Comparison of ENCODE assay signal across 8 mouse cellular contexts in genomic region chr10:116986264-116987082, GRCm38 (mm10). TPM values are rescaled to one million over a fixed set of nuclear protein-coding genes. Genes with fewer than 3 reads are reported as not detected.
A peak's percentile ranks its signal among the peaks of the same experiment; 100 is the strongest.
DNase-seq lines count a peak whose midpoint lies in the region; ATAC-seq lines count a peak whose summit lies in the region.
"Had no signal": no experiment of that assay in that cellular context is flagged by ENCODE, and none has a peak within 500 bp of the region (broad histone marks: within the 10 kb centered on the region; RNA-seq: fewer than 3 reads in every experiment).

TSS of gene Best3 (plus strand) at chr10:116986314.

- WGBS in hindbrain, embryonic 11.5 days, result 54% methylated on average over 21 of the region's 21 CpGs
- WGBS in hindbrain, embryonic 10.5 days, result 55% methylated on average over 21 of the region's 21 CpGs
- 38% methylated on average over 21 of the region's 21 CpGs for WGBS in embryonic facial prominence, embryonic 14.5 days
- WGBS in hindbrain, embryonic 12.5 days, result 46% methylated on average over 21 of the region's 21 CpGs
- 18% methylated on average over 21 of the region's 21 CpGs for WGBS in midbrain, embryonic 16.5 days

- intact Hi-C loops in left cerebral cortex, postnatal 25 days (cut with DNase I), result no loop called here

- DNase-seq in hindbrain, embryonic 11.5 days (ENCODE audit: low spot score), result peak; percentile 15
- DNase-seq in hindbrain, embryonic 10.5 days (ENCODE audit: low spot score), result no peak
- peak; percentile 45 for DNase-seq in embryonic facial prominence, embryonic 14.5 days (ENCODE audit: low spot score)
- DNase-seq in left cerebral cortex, postnatal 25 days (ENCODE audit: low spot score in 2 of 2), result no peak
- no peak for DNase-seq in thymus, postnatal 4 days
- DNase-seq: right cerebral cortex, adult 18-20 months had no signal

- ATAC-seq in hindbrain, embryonic 11.5 days (ENCODE audit: low FRiP score), result no peak
- no peak for ATAC-seq in embryonic facial prominence, embryonic 14.5 days (ENCODE audit: low read depth)
- ATAC-seq in hindbrain, embryonic 12.5 days (ENCODE audit: low FRiP score), result no peak
- peak; percentile 49; the same call in 1 of the 2 replicates for ATAC-seq in midbrain, embryonic 16.5 days

- H3K4me1 ChIP-seq in hindbrain, embryonic 11.5 days (replicated peaks; ENCODE audit: control insufficient read depth, insufficient read depth, low read length), result peaks cover 3% of the 10 kb centered on the region; the same call in 1 of the 2 replicates
- H3K4me1 ChIP-seq in hindbrain, embryonic 10.5 days (replicated peaks), result peaks cover 18% of the 10 kb centered on the region
- no peaks in the 10 kb centered on the region for H3K4me1 ChIP-seq in embryonic facial prominence, embryonic 14.5 days (ENCODE audit: control insufficient read depth, insufficient read depth, low read length)
- H3K4me1 ChIP-seq in hindbrain, embryonic 12.5 days, result peaks cover 10% of the 10 kb centered on the region
- peaks cover 14% of the 10 kb centered on the region for H3K4me1 ChIP-seq in midbrain, embryonic 16.5 days (ENCODE audit: control insufficient read depth, insufficient read depth, low read length)

- H3K9ac ChIP-seq in hindbrain, embryonic 11.5 days (ENCODE audit: low read depth, low read length), result no peak within 1 kb of the TSS
- no peak within 1 kb of the TSS; the same call in 1 of the 2 replicates for H3K9ac ChIP-seq in embryonic facial prominence, embryonic 14.5 days (ENCODE audit: low read depth, low read length)
- H3K9ac ChIP-seq in hindbrain, embryonic 12.5 days, result no peak within 1 kb of the TSS
- H3K9ac ChIP-seq in midbrain, embryonic 16.5 days (ENCODE audit: low read depth, low read length), result no peak within 1 kb of the TSS

- H3K4me2 ChIP-seq in hindbrain, embryonic 11.5 days (replicated peaks; ENCODE audit: low read depth, low read length), result no peak within 1 kb of the TSS
- H3K4me2 ChIP-seq in embryonic facial prominence, embryonic 14.5 days (ENCODE audit: low read depth, low read length), result peak within 1 kb of the TSS; percentile 17; the same call in 1 of the 2 replicates
- H3K4me2 ChIP-seq in hindbrain, embryonic 12.5 days (replicated peaks), result 0 out of 2 replicates have a peak within 1 kb of the TSS, but pooled peaks have one; percentile 3
- H3K4me2 ChIP-seq in midbrain, embryonic 16.5 days (ENCODE audit: low read length), result peak within 1 kb of the TSS; percentile 18; the same call in 1 of the 2 replicates

- H3K4me3 ChIP-seq in hindbrain, embryonic 11.5 days (ENCODE audit: low read depth, low read length), result no peak within 1 kb of the TSS
- H3K4me3 ChIP-seq in hindbrain, embryonic 10.5 days, result no peak within 1 kb of the TSS
- no peak within 1 kb of the TSS for H3K4me3 ChIP-seq in embryonic facial prominence, embryonic 14.5 days (ENCODE audit: low read depth, low read length)
- no peak within 1 kb of the TSS for H3K4me3 ChIP-seq in hindbrain, embryonic 12.5 days
- no peak within 1 kb of the TSS for H3K4me3 ChIP-seq in midbrain, embryonic 16.5 days (ENCODE audit: low read depth, low read length)

- H3K36me3 ChIP-seq in hindbrain, embryonic 11.5 days (ENCODE audit: control insufficient read depth, insufficient read depth, low read length), result no peaks in the 10 kb centered on the region
- H3K36me3 ChIP-seq in hindbrain, embryonic 10.5 days, result no peaks in the 10 kb centered on the region
- H3K36me3 ChIP-seq in embryonic facial prominence, embryonic 14.5 days (ENCODE audit: control insufficient read depth, insufficient read depth, low read length), result no peaks in the 10 kb centered on the region
- H3K36me3 ChIP-seq in hindbrain, embryonic 12.5 days, result no peaks in the 10 kb centered on the region
- H3K36me3 ChIP-seq in midbrain, embryonic 16.5 days (ENCODE audit: control insufficient read depth, insufficient read depth, low read length), result no peaks in the 10 kb centered on the region

- no peak within 1 kb of the TSS for H3K27ac ChIP-seq in hindbrain, embryonic 11.5 days (ENCODE audit: low read depth, low read length)
- H3K27ac ChIP-seq in hindbrain, embryonic 10.5 days, result no peak within 1 kb of the TSS
- H3K27ac ChIP-seq in embryonic facial prominence, embryonic 14.5 days (replicated peaks; ENCODE audit: low read depth, low read length), result 0 out of 2 replicates have a peak within 1 kb of the TSS, but pooled peaks have one; percentile 17
- H3K27ac ChIP-seq in hindbrain, embryonic 12.5 days, result no peak within 1 kb of the TSS
- no peak within 1 kb of the TSS for H3K27ac ChIP-seq in midbrain, embryonic 16.5 days (ENCODE audit: low read length)

- no peaks in the 10 kb centered on the region for H3K27me3 ChIP-seq in hindbrain, embryonic 11.5 days (ENCODE audit: control insufficient read depth, insufficient read depth, low read length)
- H3K27me3 ChIP-seq in hindbrain, embryonic 10.5 days (ENCODE audit: insufficient read depth, poor library complexity, severe bottlenecking), result no peaks in the 10 kb centered on the region
- no peaks in the 10 kb centered on the region for H3K27me3 ChIP-seq in embryonic facial prominence, embryonic 14.5 days (replicated peaks; ENCODE audit: control insufficient read depth, insufficient read depth, low read length)
- no peaks in the 10 kb centered on the region for H3K27me3 ChIP-seq in hindbrain, embryonic 12.5 days
- no peaks in the 10 kb centered on the region for H3K27me3 ChIP-seq in midbrain, embryonic 16.5 days (ENCODE audit: control insufficient read depth, insufficient read depth, low read depth, low read length)

- H3K9me3 ChIP-seq in hindbrain, embryonic 11.5 days (ENCODE audit: control insufficient read depth, low read length), result no peaks in the 10 kb centered on the region
- H3K9me3 ChIP-seq in hindbrain, embryonic 10.5 days, result no peaks in the 10 kb centered on the region
- no peaks in the 10 kb centered on the region for H3K9me3 ChIP-seq in embryonic facial prominence, embryonic 14.5 days (ENCODE audit: control insufficient read depth, low read length)
- no peaks in the 10 kb centered on the region for H3K9me3 ChIP-seq in hindbrain, embryonic 12.5 days (replicated peaks)
- no peaks in the 10 kb centered on the region for H3K9me3 ChIP-seq in midbrain, embryonic 16.5 days (replicated peaks; ENCODE audit: control insufficient read depth, low read length, poor library complexity, severe bottlenecking)

RNA-seq across cellular contexts. Expression of gene Best3, which starts in this region (rescaled TPM):
- 0.08 and 0.20 TPM in 2 replicates for polyA plus RNA-seq in hindbrain, embryonic 11.5 days (2014; fragmentation: Nextera tagmentation; extraction: Ambion mirVana)
- 0.11 TPM in 1 of 2 replicates, not detected in the other for polyA plus RNA-seq in hindbrain, embryonic 10.5 days (2016; fragmentation: Nextera tagmentation; extraction: Ambion mirVana)
- 2.3 and 4.6 TPM in 2 replicates for polyA plus RNA-seq in embryonic facial prominence, embryonic 14.5 days (2014; fragmentation: Nextera tagmentation; extraction: Ambion mirVana)
- polyA plus RNA-seq in hindbrain, embryonic 12.5 days (2016; fragmentation: Nextera tagmentation; extraction: Ambion mirVana), result 0.22 and 0.53 TPM in 2 replicates
- 0.10 and 0.13 TPM in 2 replicates for polyA plus RNA-seq in midbrain, embryonic 16.5 days (2015; fragmentation: Nextera tagmentation; extraction: Ambion mirVana)
- total RNA-seq in left cerebral cortex, postnatal 25 days (2021), result under 1 TPM; 0.11 to 0.25 TPM

Comparison
In these comparisons a context has a peak if more than half of its experiments do, and no peak if none do; other contexts are left out.
1. Peak in DNase-seq in hindbrain, embryonic 11.5 days; RNA of the gene not detected or under 1 TPM.
2. Peak in ATAC-seq and H3K4me2 ChIP-seq in midbrain, embryonic 16.5 days; RNA of the gene not detected or under 1 TPM.